Comparison of ENCODE assay signal across 23 mouse cellular contexts in genomic region chr16:15355339-15355738, GRCm38 (mm10). TPM values are rescaled to one million over a fixed set of nuclear protein-coding genes. Genes with fewer than 3 reads are reported as not detected.
DNase-seq lines count a peak whose midpoint lies in the region; ATAC-seq and TF ChIP-seq lines count a peak whose summit lies in the region.
"Had no signal": no experiment of that assay in that cellular context is flagged by ENCODE, and none has a peak within 500 bp of the region (broad histone marks: within the 10 kb centered on the region; RNA-seq: fewer than 3 reads in every experiment).

No protein-coding gene starts in this region.

- H3K27me3 ChIP-seq in liver, postnatal 0 days (ENCODE audit: insufficient read depth, low read length): no peaks in the 10 kb centered on the region
- H3K27me3 ChIP-seq: hindbrain, embryonic 15.5 days; limb, embryonic 15.5 days had no signal

- 68% methylated on average over 1 of the region's 1 CpGs for WGBS in liver, postnatal 0 days (ENCODE audit: insufficient replicate concordance)

- TF ChIP-seq EP300 in liver, postnatal 0 days (IDR thresholded peaks at IDR 0.05; ENCODE audit: low read depth): no peak

- no peak overlapping the region for H3K4me2 ChIP-seq in liver, postnatal 0 days (ENCODE audit: low read depth, low read length)
- H3K4me2 ChIP-seq: hindbrain, embryonic 15.5 days; limb, embryonic 15.5 days had no signal

- no peaks in the 10 kb centered on the region for H3K36me3 ChIP-seq in liver, postnatal 0 days (replicated peaks; ENCODE audit: insufficient read depth, low read length)
- H3K36me3 ChIP-seq: G1E; hindbrain, embryonic 15.5 days; limb, embryonic 15.5 days had no signal

- ATAC-seq in liver, postnatal 0 days: no peak
- ATAC-seq: midbrain, embryonic 16.5 days had no signal

- DNase-seq in heart, adult 9 months (ENCODE audit: low spot score in 2 of 2): peak; percentile 5 to 21
- DNase-seq in heart, adult 8-10 months (ENCODE audit: low spot score): no peak
- DNase-seq in urinary bladder, postnatal 14 days (ENCODE audit: low spot score): peak; percentile 4
- DNase-seq in urinary bladder, postnatal 36 days (ENCODE audit: low spot score in 2 of 2): no peak
- DNase-seq in heart, postnatal 4 days: peak; percentile 21
- DNase-seq in liver, postnatal 0 days: no peak
- DNase-seq in spleen, postnatal 36 days (ENCODE audit: low spot score in 2 of 2): no peak
- DNase-seq: adrenal gland, postnatal 25 days; cerebellum, adult 9-10 months; embryo, embryonic 11 days; kidney, adult 18-20 months; kidney, postnatal 25 days; layer of hippocampus, adult 9-11 months; lung, adult 18-20 months; thymus, postnatal 14 days had no signal

- no peaks in the 10 kb centered on the region for H3K9me3 ChIP-seq in liver, postnatal 0 days (ENCODE audit: low read length)
- H3K9me3 ChIP-seq: G1E; hindbrain, embryonic 15.5 days; limb, embryonic 15.5 days had no signal

- no peak overlapping the region for H3K4me3 ChIP-seq in liver, postnatal 0 days (ENCODE audit: low read depth, low read length)
- H3K4me3 ChIP-seq: hindbrain, embryonic 15.5 days; limb, embryonic 15.5 days had no signal

- H3K4me1 ChIP-seq in liver, postnatal 0 days (ENCODE audit: insufficient read depth): no peaks in the 10 kb centered on the region
- H3K4me1 ChIP-seq: hindbrain, embryonic 15.5 days had no signal

- H3K27ac ChIP-seq in liver, postnatal 0 days (ENCODE audit: low read depth): no peak overlapping the region
- H3K27ac ChIP-seq: hindbrain, embryonic 15.5 days; limb, embryonic 15.5 days had no signal

- no peak overlapping the region for H3K9ac ChIP-seq in liver, postnatal 0 days (replicated peaks)
- H3K9ac ChIP-seq: hindbrain, embryonic 15.5 days; limb, embryonic 15.5 days had no signal

- TF ChIP-seq CTCF in liver, postnatal 0 days (IDR thresholded peaks at IDR 0.05; ENCODE audit: low read depth): no peak

RNA-seq across cellular contexts. Expression of gene Gm21897, which starts 38.1 kb away (rescaled TPM):
- total RNA-seq in heart, adult 8-10 months (2022): under 1 TPM in 1 of 4 experiments, not detected in 3; 0.16 TPM
- not detected for total RNA-seq in heart, postnatal 4 days (2021)
- not detected in 2 replicates for polyA plus RNA-seq in liver, postnatal 0 days (2015; fragmentation: Nextera tagmentation; extraction: Ambion mirVana)
- total RNA-seq: adrenal gland, postnatal 25 days; G1E; heart, adult 18-20 months; left cerebral cortex, postnatal 10 days; megakaryocyte progenitor cell, adult 5-6 weeks had no signal
- polyA plus RNA-seq: G1E; hindbrain, embryonic 15.5 days; limb, embryonic 15.5 days; midbrain, embryonic 16.5 days; neural tube, embryonic 11.5 days had no signal

Comparison
In these comparisons a context has a peak if more than half of its experiments do, and no peak if none do; other contexts are left out.
1. DNase-seq: peak in heart, adult 9 months (2 of 2), urinary bladder, postnatal 14 days (single experiment) and heart, postnatal 4 days (single experiment); none in heart, adult 8-10 months (single experiment), urinary bladder, postnatal 36 days (0 of 2), liver, postnatal 0 days (single experiment) and spleen, postnatal 36 days (0 of 2).